Mouse (Mus musculus): ENCODE results near the gene Wwc1.

Gene Wwc1

DNA sequence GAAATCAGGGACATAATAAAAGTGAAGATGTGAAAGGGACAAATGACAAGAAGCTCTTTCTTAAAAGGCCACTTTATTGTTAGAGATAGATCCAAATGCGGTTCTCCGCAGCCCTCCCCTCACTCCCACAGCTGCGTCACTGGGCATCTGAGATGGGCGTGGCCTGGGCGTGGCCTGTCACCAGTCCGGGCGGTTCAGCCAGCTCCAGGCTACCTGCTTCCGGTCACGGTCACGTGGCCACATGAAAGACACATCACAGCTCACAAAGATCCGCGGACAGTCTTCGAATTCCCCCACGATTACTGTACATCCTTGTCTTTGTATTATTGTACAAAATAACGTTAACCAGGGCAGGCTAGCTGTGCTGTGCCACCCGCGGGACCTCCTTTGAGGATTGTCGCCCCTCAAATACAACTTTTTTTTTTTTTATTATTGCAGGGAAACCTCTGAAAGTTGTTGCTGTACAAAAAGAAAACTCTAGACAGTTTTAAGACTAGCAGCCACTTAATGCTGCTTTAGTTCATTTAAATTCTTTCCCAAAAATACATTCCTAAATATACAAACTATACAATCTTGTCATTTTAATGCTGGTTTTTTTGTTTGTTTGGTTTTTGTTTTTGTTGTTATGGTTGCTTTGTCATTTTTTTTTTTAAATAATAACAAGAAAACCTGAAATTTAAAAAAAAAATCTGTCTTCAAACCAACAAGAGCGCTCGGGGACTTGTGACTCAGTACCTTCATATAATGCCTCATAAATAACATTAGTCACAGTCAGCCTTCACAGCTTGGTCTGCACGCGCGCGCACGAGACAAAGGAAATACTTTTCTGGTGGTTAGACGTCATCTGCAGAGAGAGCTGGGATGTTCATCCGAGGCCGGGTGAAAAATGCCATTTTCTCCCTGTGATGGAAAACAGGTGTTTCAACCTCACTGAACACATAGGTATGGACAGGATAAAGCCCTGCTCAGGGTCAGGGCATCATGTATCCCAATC, 141.7 kb downstream of the Wwc1 start:
- POLR2A ChIA-PET, result interaction anchor here (0.6 to 2.3 kb wide), 13 partner anchors 12 to 163 kb away, joined by 3 to 6 read pairs (median 3); partner anchors contain the start of gene Pank3 (in 1 of the 4)
- CTCF ChIA-PET, result interaction anchor here (0.7 to 2.8 kb wide), 8 partner anchors 14 to 216 kb away, joined by 3 to 13 read pairs (median 4); no protein-coding TSS in a partner anchor

- CTCF ChIA-PET, result interaction anchor here in 3 of 4 experiments (0.7 to 2.8 kb wide), 7 partner anchors 15 to 184 kb away, joined by 3 to 13 read pairs (median 4); no protein-coding TSS in a partner anchor
These were observed 142.9 kb downstream of the Wwc1 start for GRCm38 (mm10) chr11:35837156-35838126.

DNA sequence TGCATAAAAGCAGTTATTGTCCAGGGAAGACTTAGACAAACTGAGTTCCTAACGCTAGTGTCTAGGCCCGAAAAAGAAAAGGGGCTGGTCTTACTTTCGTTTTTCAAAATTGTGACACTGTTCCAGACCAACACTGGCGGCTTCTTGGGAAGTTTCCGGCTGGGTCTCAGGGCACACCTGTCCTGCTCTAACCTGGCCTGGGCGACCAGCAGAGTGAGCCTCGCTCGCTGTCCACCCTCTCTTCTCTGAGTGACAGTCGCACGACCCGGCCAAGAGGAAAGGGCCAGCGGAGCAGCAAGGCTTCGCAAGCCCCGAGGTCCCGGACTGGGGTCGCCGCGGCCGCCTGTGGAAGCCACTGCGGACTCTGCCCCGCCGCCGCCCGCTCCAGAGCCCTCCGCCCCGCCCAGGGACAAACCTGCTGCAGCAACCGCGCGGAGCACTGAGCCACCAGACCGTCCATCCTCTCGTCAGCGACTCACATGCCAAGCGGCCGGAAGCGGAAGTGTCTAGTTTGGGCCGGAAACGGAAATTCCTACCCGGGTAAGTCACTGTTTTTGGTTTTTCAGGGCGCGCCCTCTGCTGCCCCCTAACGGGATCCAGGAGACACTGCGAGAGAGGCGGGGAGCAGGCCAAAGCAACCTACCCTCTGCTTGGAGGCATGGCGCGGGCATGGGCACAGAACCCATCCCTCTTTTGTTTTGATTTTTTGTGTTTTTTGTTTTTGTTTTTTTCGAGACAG, 146.1 kb downstream of the Wwc1 start, which contains the start of gene Rars:
Gene Rars (minus strand): TSS at position 485 of the 739 bp plus-strand sequence.
- ChIA-PET POLR2A (interaction anchor here in 2 of 4 experiments (0.8 to 1.4 kb wide), 4 partner anchors 10 to 167 kb away, joined by 3 to 4 read pairs (median 4); no protein-coding TSS in a partner anchor), CTCF (no interaction called here)

More at GRCm38 (mm10) chr11:35837156-35838126, 142.9 kb downstream of the Wwc1 start:
- POLR2A ChIA-PET, result interaction anchor here in 3 of 4 experiments (0.6 to 2.3 kb wide), 11 partner anchors 9 to 164 kb away, joined by 3 to 6 read pairs (median 3); partner anchors contain the start of gene Pank3 (in 1 of the 3)

DNA sequence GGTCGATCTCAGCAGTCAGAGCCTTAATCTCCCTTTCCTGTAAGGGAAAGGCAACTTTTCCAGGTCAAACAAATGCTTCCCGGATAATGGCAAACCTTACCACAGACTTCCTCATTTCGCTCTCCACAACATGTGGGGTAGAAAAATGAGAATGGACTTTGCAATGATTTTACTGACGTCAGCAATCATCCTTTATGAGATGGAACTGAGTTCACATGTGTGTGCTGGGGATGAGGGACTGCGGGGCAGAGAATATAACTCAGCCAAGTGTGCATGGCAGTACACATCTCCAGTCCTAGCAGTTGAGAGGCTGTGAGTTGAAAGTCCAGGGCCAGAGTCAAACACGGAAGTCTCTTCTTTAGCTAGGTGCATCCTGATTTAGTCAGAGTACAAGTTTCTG, 147.1 kb downstream of the Wwc1 start:
- ChIA-PET CTCF (no interaction called here), POLR2A (interaction anchor here in 2 of 4 experiments (1.0 to 1.4 kb wide), 3 partner anchors 9 to 168 kb away, joined by 3 to 4 read pairs (median 4); no protein-coding TSS in a partner anchor)

GRCm38 (mm10) chr11:35832139-35832538, 148.2 kb downstream of the Wwc1 start:
- CTCF ChIA-PET, result interaction anchor here in 3 of 4 experiments (0.6 to 0.7 kb wide), 3 partner anchors 20 to 481 kb away, joined by 3 to 5 read pairs (median 4); no protein-coding TSS in a partner anchor
- POLR2A ChIA-PET, result interaction anchor here in 2 of 4 experiments (1.2 to 1.8 kb wide), 2 partner anchors 9 to 62 kb away, joined by 3 to 4 read pairs; partner anchors contain the start of gene Pank3 (in 1 of the 2)

DNA sequence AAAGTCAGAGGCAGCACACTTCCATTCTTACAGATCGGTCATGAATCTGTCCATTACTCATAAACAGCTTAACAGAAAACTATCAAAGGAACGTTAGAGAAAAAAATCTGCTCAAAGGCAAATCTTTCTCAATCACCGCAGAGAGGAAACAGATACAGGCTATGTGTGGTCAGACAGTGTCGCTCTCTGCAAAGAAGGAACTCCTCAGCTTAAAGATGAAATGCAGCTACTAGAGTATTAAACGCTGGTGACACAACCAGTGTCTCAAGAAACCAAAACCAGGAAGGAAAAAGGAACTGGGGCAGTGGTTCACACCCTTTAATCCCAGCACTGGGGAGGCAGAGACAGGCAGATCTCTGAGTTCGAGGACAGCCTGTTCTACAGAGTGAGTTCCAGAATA, 152.6 kb downstream of the Wwc1 start:
- POLR2A ChIA-PET, result interaction anchor here in 3 of 4 experiments (1.0 to 1.4 kb wide), 4 partner anchors 9 to 57 kb away, joined by 3 to 7 read pairs (median 4); no protein-coding TSS in a partner anchor
- CTCF ChIA-PET, result interaction anchor here in 2 of 4 experiments (0.6 to 1.0 kb wide), 2 partner anchors 8 to 25 kb away, joined by 4 read pairs; no protein-coding TSS in a partner anchor

DNA sequence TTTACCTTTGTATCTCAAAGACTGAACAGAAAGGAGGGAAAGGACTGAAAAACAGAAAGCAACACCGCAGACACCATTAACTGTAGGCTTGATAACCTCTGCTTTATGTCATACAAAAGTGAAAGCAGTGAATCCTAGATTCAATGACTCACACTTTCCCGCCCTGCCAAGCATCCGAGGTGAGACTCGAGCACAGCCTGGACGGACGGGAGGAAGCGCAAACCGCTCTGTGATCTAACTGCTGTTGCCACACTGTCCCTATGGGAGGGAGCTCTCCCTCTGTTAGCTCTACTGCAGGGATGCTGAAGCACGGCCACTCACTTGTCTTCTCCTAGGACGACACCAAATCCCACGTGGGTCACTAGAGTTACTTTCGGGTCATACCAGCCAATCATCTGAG, 164.0 kb downstream of the Wwc1 start:
- POLR2A ChIA-PET, result interaction anchor here in 3 of 4 experiments (0.8 to 1.3 kb wide), 6 partner anchors 9 to 110 kb away, joined by 3 to 7 read pairs (median 4); no protein-coding TSS in a partner anchor
- CTCF ChIA-PET, result interaction anchor here in 2 of 4 experiments (0.9 to 1.2 kb wide), 2 partner anchors 31 to 185 kb away, joined by 3 read pairs; no protein-coding TSS in a partner anchor

DNA sequence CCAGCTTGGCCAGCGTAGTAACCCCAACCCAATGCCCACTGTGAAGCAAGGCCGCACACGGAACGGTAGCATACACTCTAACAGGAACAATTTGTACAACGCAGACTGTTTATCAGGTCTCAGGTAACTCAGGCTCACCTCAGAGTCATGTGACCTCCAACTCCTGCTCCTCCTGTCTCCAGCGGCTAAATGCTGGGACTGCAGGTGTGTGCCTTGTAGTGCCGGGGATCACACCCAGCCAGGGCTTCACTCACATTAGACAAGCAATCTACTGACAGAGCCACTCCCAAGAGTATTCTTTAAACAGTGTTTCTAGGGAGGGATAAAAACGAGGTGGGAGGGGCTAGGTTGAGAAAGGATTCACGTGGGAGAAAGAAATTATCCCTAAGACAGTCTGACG, 168.9 kb downstream of the Wwc1 start:
- ChIA-PET CTCF (interaction anchor here in 3 of 4 experiments (1.1 to 1.6 kb wide), 3 partner anchors 29 to 190 kb away, joined by 3 to 5 read pairs (median 4); no protein-coding TSS in a partner anchor), POLR2A (interaction anchor here (0.7 to 1.5 kb wide), 6 partner anchors 12 to 168 kb away, joined by 3 to 4 read pairs (median 3); no protein-coding TSS in a partner anchor)

DNA sequence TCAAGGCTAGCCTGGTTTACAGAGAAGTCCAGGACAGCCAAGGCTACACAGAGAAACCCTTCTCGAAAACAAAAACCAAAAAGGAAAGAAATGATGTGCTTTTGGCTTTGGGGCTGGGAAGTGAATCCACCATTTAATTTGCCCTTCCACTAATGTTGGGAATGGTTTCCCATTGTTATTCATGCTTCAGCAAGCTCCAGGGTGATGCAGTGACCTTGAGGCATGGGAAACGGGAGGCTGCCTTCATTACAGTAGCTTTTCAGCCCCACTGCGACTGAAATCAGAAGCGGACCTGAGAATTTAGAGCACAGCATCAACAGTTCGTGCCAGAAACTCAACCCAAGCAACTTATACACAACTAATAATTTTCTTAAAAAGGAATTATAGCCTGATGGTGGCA, 179.0 kb downstream of the Wwc1 start:
- CTCF ChIA-PET, result interaction anchor here in 2 of 4 experiments (0.5 to 0.7 kb wide), 2 partner anchors 17 to 49 kb away, joined by 3 to 8 read pairs; no protein-coding TSS in a partner anchor
- POLR2A ChIA-PET, result no interaction called here

DNA sequence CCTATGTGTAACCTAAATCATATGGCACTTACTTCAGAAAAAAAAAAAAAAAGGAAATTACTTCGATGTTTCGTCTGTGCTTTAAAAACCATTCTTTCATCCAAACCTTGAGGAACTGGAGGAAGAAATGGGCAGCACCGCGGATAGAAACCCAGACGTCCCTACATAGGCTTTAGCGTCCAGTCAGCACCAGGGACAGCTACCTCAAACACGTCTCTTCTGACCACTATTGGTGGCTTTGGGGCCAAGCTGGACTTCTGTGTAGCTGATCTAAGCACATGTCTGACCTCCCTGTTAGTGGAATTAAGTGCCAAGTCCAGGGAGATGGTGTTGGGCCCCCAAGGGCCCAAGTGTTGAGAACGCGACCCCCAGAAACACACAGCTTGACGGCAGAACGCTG, 181.5 kb downstream of the Wwc1 start, which contains the start of gene Fbll1:
Gene Fbll1 (minus strand): TSS at position 11 of the 400 bp plus-strand sequence.
- ChIA-PET CTCF (interaction anchor here in 3 of 4 experiments (0.6 to 1.5 kb wide), 7 partner anchors 14 to 475 kb away, joined by 3 to 10 read pairs (median 5); no protein-coding TSS in a partner anchor), POLR2A (interaction anchor here in 3 of 4 experiments (0.5 to 1.2 kb wide), 9 partner anchors 14 to 901 kb away, joined by 3 to 8 read pairs (median 4); partner anchors contain the start of gene Pank3 (in 1 of the 3))

DNA sequence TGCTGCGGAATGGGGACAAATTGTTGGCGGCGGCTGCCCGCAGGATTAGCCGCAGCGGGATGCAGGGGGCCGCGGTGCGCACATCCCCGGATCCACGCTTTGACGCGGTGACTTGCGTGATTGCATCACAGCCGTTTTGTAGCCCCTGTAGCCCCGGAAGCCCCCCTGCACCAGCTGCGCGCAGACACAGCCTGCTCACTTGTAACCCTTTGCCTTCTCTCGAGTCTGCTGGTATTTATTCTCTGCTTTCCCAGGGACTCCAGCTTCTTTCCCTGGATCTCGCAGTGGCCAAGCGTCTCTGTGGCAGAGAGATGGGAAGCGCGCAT, 181.9 kb downstream of the Wwc1 start:
- ChIA-PET POLR2A (interaction anchor here in 1 of 4 experiments (0.7 to 1.2 kb wide), 5 partner anchors 14 to 901 kb away, joined by 4 to 8 read pairs (median 4); partner anchors contain the start of gene Pank3), CTCF (interaction anchor here in 2 of 4 experiments (0.6 to 1.5 kb wide), 3 partner anchors 14 to 203 kb away, joined by 3 to 6 read pairs (median 5); no protein-coding TSS in a partner anchor)

- ChIA-PET CTCF (interaction anchor here in 1 of 4 experiments (0.9 to 1.5 kb wide), 2 partner anchors 55 to 203 kb away, joined by 3 to 5 read pairs; no protein-coding TSS in a partner anchor), POLR2A (interaction anchor here in 1 of 4 experiments (0.7 to 1.1 kb wide), 3 partner anchors 13 to 902 kb away, joined by 4 to 8 read pairs (median 4); no protein-coding TSS in a partner anchor)
These were observed 182.4 kb downstream of the Wwc1 start for GRCm38 (mm10) chr11:35797751-35798494.

DNA sequence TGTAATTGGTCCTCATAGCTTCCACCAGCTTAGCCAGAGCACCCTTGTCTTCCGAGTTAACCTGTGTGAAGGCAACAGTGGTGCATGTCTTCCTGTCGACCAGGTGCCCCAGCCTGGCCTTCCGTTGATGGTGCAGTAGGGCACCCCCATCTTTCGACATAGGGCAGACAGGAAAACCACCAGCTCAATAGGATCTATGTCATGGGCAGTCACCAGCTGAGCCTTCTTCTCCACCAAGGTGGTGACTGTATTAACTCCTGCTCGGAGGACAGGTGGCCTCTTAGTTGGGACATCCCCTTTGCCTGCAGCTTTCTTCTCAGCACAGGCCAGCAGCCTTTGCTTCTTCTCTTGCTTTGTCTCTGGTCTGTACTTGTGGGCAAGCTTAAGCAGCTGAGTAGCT, 187.5 kb downstream of the Wwc1 start:
- ChIA-PET CTCF (interaction anchor here in 1 of 4 experiments (0.6 kb wide), 2 partner anchors 19 to 175 kb away, joined by 3 to 6 read pairs; no protein-coding TSS in a partner anchor), POLR2A (interaction anchor here in 3 of 4 experiments (0.5 to 1.6 kb wide), 8 partner anchors 8 to 956 kb away, joined by 3 to 4 read pairs (median 3); partner anchors contain the start of gene Pank3 (in 1 of the 3))

DNA sequence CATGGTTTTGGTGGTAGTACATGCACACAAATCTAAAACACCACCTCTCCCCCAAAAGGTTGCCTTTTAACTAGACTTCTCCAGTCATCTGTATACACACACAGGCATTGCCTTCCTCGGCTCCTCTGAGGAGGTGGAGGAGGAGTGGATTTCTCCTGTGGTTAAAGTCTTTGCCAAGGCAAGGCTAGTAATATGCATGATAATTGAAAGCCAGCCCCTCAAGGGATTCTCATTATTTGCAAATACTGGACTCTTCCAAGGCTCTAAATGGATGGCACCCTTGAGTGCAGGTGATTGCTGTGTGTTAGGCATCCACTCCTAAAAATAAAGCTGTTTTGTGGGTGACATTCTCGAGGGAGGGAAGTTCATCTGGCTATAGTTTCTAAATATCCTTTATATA, 191.9 kb downstream of the Wwc1 start:
- CTCF ChIA-PET, result interaction anchor here in 2 of 4 experiments (1.0 to 1.6 kb wide), 2 partner anchors 207 to 213 kb away, joined by 3 to 7 read pairs; no protein-coding TSS in a partner anchor

More for the DNA sequence above, 191.9 kb downstream of the Wwc1 start:
- POLR2A ChIA-PET, result interaction anchor here in 2 of 4 experiments (1.5 to 2.0 kb wide), 3 partner anchors 9 to 19 kb away, joined by 4 to 8 read pairs (median 5); partner anchors contain the start of gene Pank3 (in 1 of the 2)
